Comparison of ENCODE assay signal across 8 mouse cellular contexts in genomic region chr11:73235990-73236701, GRCm38 (mm10). TPM values are rescaled to one million over a fixed set of nuclear protein-coding genes. Genes with fewer than 3 reads are reported as not detected.
DNase-seq lines count a peak whose midpoint lies in the region; ATAC-seq and TF ChIP-seq lines count a peak whose summit lies in the region.

No protein-coding gene starts in this region.

- DNase-seq in forebrain, embryonic 14.5 days (ENCODE audit: low spot score): peak; percentile 33
- DNase-seq in forebrain, postnatal 0 days: no peak
- DNase-seq in embryo, embryonic 10.5 days (ENCODE audit: low spot score): peak; percentile 5
- no peak for DNase-seq in layer of hippocampus, adult 2 months (ENCODE audit: low spot score in 2 of 2)
- DNase-seq in frontal cortex, postnatal 25 days (ENCODE audit: low spot score in 2 of 2): no peak
- DNase-seq in spleen, postnatal 10 days (ENCODE audit: low spot score in 2 of 2): no peak

- no peak for TF ChIP-seq CTCF in forebrain, postnatal 0 days (IDR thresholded peaks at IDR 0.05; ENCODE audit: low read depth)
- no peak for TF ChIP-seq CTCF in layer of hippocampus, adult 2 months (conservative IDR thresholded peaks at IDR 0.05)

- no peaks in the 10 kb centered on the region for H3K27me3 ChIP-seq in forebrain, embryonic 14.5 days (replicated peaks; ENCODE audit: control insufficient read depth, insufficient read depth, low read length)
- H3K27me3 ChIP-seq in forebrain, postnatal 0 days (ENCODE audit: insufficient read depth, low read length): no peaks in the 10 kb centered on the region
- H3K27me3 ChIP-seq in heart, embryonic 15.5 days: no peaks in the 10 kb centered on the region
- H3K27me3 ChIP-seq in limb, embryonic 13.5 days: no peaks in the 10 kb centered on the region

- H3K9ac ChIP-seq in forebrain, embryonic 14.5 days (ENCODE audit: low read length): no peak overlapping the region
- H3K9ac ChIP-seq in forebrain, postnatal 0 days: no peak overlapping the region
- H3K9ac ChIP-seq in heart, embryonic 15.5 days: no peak overlapping the region
- H3K9ac ChIP-seq in limb, embryonic 13.5 days: 0 out of 2 replicates have a peak overlapping the region, but pooled peaks have one; percentile 4

- no peak overlapping the region for H3K27ac ChIP-seq in forebrain, embryonic 14.5 days (ENCODE audit: low read depth, low read length)
- no peak overlapping the region for H3K27ac ChIP-seq in forebrain, postnatal 0 days (ENCODE audit: low read depth, low read length)
- H3K27ac ChIP-seq in heart, embryonic 15.5 days: peak overlapping the region; percentile 66
- peak overlapping the region; percentile 79 for H3K27ac ChIP-seq in limb, embryonic 13.5 days
- H3K27ac ChIP-seq in layer of hippocampus, adult 2 months: no peak overlapping the region

- no peak overlapping the region for H3K4me3 ChIP-seq in forebrain, embryonic 14.5 days (ENCODE audit: low read depth, low read length)
- no peak overlapping the region for H3K4me3 ChIP-seq in forebrain, postnatal 0 days (ENCODE audit: low read depth, low read length)
- H3K4me3 ChIP-seq in heart, embryonic 15.5 days: no peak overlapping the region
- no peak overlapping the region for H3K4me3 ChIP-seq in limb, embryonic 13.5 days
- no peak overlapping the region for H3K4me3 ChIP-seq in layer of hippocampus, adult 2 months

- WGBS in forebrain, embryonic 14.5 days: 37% methylated on average over 5 of the region's 5 CpGs
- WGBS in forebrain, postnatal 0 days: 33% methylated on average over 5 of the region's 5 CpGs
- WGBS in heart, embryonic 15.5 days: 21% methylated on average over 5 of the region's 5 CpGs
- 21% methylated on average over 5 of the region's 5 CpGs for WGBS in limb, embryonic 13.5 days

- no peaks in the 10 kb centered on the region for H3K36me3 ChIP-seq in forebrain, embryonic 14.5 days (ENCODE audit: control insufficient read depth, insufficient read depth, low read length)
- no peaks in the 10 kb centered on the region for H3K36me3 ChIP-seq in forebrain, postnatal 0 days (ENCODE audit: insufficient read depth)
- H3K36me3 ChIP-seq in heart, embryonic 15.5 days: no peaks in the 10 kb centered on the region
- no peaks in the 10 kb centered on the region for H3K36me3 ChIP-seq in limb, embryonic 13.5 days

- no peak overlapping the region for H3K4me2 ChIP-seq in forebrain, embryonic 14.5 days (ENCODE audit: low read length)
- no peak overlapping the region for H3K4me2 ChIP-seq in forebrain, postnatal 0 days (ENCODE audit: low read depth)
- H3K4me2 ChIP-seq in heart, embryonic 15.5 days: no peak overlapping the region
- H3K4me2 ChIP-seq in limb, embryonic 13.5 days (replicated peaks): peak overlapping the region; percentile 17; the same call in 1 of the 2 replicates

- H3K4me1 ChIP-seq in forebrain, embryonic 14.5 days (ENCODE audit: control insufficient read depth, insufficient read depth, low read length): no peaks in the 10 kb centered on the region
- H3K4me1 ChIP-seq in forebrain, postnatal 0 days (ENCODE audit: insufficient read depth): no peaks in the 10 kb centered on the region
- 0 out of 2 replicates have a peak, but pooled peaks cover 7% of the 10 kb centered on the region for H3K4me1 ChIP-seq in heart, embryonic 15.5 days (replicated peaks)
- H3K4me1 ChIP-seq in limb, embryonic 13.5 days: peaks cover 29% of the 10 kb centered on the region

- no peaks in the 10 kb centered on the region for H3K9me3 ChIP-seq in forebrain, embryonic 14.5 days (replicated peaks; ENCODE audit: control insufficient read depth, low read length)
- H3K9me3 ChIP-seq in forebrain, postnatal 0 days (ENCODE audit: low read length): no peaks in the 10 kb centered on the region
- no peaks in the 10 kb centered on the region for H3K9me3 ChIP-seq in heart, embryonic 15.5 days (replicated peaks)
- H3K9me3 ChIP-seq in limb, embryonic 13.5 days: no peaks in the 10 kb centered on the region

- no peak for ATAC-seq in forebrain, embryonic 14.5 days
- ATAC-seq in forebrain, postnatal 0 days: no peak
- peak; percentile 47 for ATAC-seq in heart, embryonic 15.5 days (replicated peaks; ENCODE audit: insufficient number of reproducible peaks, insufficient read depth, low FRiP score, low read depth)
- ATAC-seq in limb, embryonic 13.5 days (ENCODE audit: low FRiP score, low read depth): peak; percentile 89

RNA-seq across cellular contexts. Expression of gene Trpv1, which starts 2.1 kb away (rescaled TPM):
- polyA plus RNA-seq in forebrain, embryonic 14.5 days (2014; fragmentation: Nextera tagmentation; extraction: Ambion mirVana): 0.09 TPM in 1 of 2 replicates, not detected in the other
- 0.38 TPM in 2 replicates for total RNA-seq in forebrain, postnatal 0 days (2014; rRNA removed)
- 0.22 and 0.38 TPM in 2 replicates for polyA plus RNA-seq in forebrain, postnatal 0 days (2015; fragmentation: Nextera tagmentation; extraction: Ambion mirVana)
- 0.06 and 0.11 TPM in 2 replicates for polyA plus RNA-seq in heart, embryonic 15.5 days (2015; fragmentation: Nextera tagmentation; extraction: Ambion mirVana)
- polyA plus RNA-seq in limb, embryonic 13.5 days (2015; fragmentation: Nextera tagmentation; extraction: Ambion mirVana): 0.05 and 0.17 TPM in 2 replicates
- total RNA-seq in layer of hippocampus, adult 2 months (2021): not detected

RNA-seq across cellular contexts. Expression of gene Trpv3, which starts 31.0 kb away (rescaled TPM):
- polyA plus RNA-seq in forebrain, embryonic 14.5 days (2014; fragmentation: Nextera tagmentation; extraction: Ambion mirVana): 0.14 TPM in 1 of 2 replicates, not detected in the other
- 0.29 and 0.31 TPM in 2 replicates for total RNA-seq in forebrain, postnatal 0 days (2014; rRNA removed)
- polyA plus RNA-seq in forebrain, postnatal 0 days (2015; fragmentation: Nextera tagmentation; extraction: Ambion mirVana): 0.05 and 0.13 TPM in 2 replicates
- polyA plus RNA-seq in heart, embryonic 15.5 days (2015; fragmentation: Nextera tagmentation; extraction: Ambion mirVana): 0.11 TPM in 2 replicates
- 0.09 and 0.14 TPM in 2 replicates for polyA plus RNA-seq in limb, embryonic 13.5 days (2015; fragmentation: Nextera tagmentation; extraction: Ambion mirVana)
- under 1 TPM; 0.54 to 0.59 TPM for total RNA-seq in layer of hippocampus, adult 2 months (2021)

RNA-seq across cellular contexts. Expression of gene Shpk, which starts 36.9 kb away (rescaled TPM):
- polyA plus RNA-seq in forebrain, embryonic 14.5 days (2014; fragmentation: Nextera tagmentation; extraction: Ambion mirVana): 1.1 and 1.5 TPM in 2 replicates
- total RNA-seq in forebrain, postnatal 0 days (2014; rRNA removed): 0.85 and 1.8 TPM in 2 replicates
- 1.5 and 2.2 TPM in 2 replicates for polyA plus RNA-seq in forebrain, postnatal 0 days (2015; fragmentation: Nextera tagmentation; extraction: Ambion mirVana)
- polyA plus RNA-seq in heart, embryonic 15.5 days (2015; fragmentation: Nextera tagmentation; extraction: Ambion mirVana): 0.76 and 1.1 TPM in 2 replicates
- polyA plus RNA-seq in limb, embryonic 13.5 days (2015; fragmentation: Nextera tagmentation; extraction: Ambion mirVana): 1.9 and 2.6 TPM in 2 replicates
- 1 to 10 TPM; 3.1 to 3.2 TPM for total RNA-seq in layer of hippocampus, adult 2 months (2021)

RNA-seq across cellular contexts. Expression of gene Ctns, which starts 37.3 kb away (rescaled TPM):
- 17.6 and 19.7 TPM in 2 replicates for polyA plus RNA-seq in forebrain, embryonic 14.5 days (2014; fragmentation: Nextera tagmentation; extraction: Ambion mirVana)
- total RNA-seq in forebrain, postnatal 0 days (2014; rRNA removed): 15.3 and 17.0 TPM in 2 replicates
- polyA plus RNA-seq in forebrain, postnatal 0 days (2015; fragmentation: Nextera tagmentation; extraction: Ambion mirVana): 9.6 and 12.7 TPM in 2 replicates
- polyA plus RNA-seq in heart, embryonic 15.5 days (2015; fragmentation: Nextera tagmentation; extraction: Ambion mirVana): 12.5 and 13.2 TPM in 2 replicates
- polyA plus RNA-seq in limb, embryonic 13.5 days (2015; fragmentation: Nextera tagmentation; extraction: Ambion mirVana): 26.0 and 26.3 TPM in 2 replicates
- total RNA-seq in layer of hippocampus, adult 2 months (2021): 10 to 100 TPM; 20.1 to 23.2 TPM

RNA-seq across cellular contexts. Expression of gene Tax1bp3, which starts 59.3 kb away (rescaled TPM):
- polyA plus RNA-seq in forebrain, embryonic 14.5 days (2014; fragmentation: Nextera tagmentation; extraction: Ambion mirVana): 193 and 203 TPM in 2 replicates
- total RNA-seq in forebrain, postnatal 0 days (2014; rRNA removed): 52.2 and 59.5 TPM in 2 replicates
- polyA plus RNA-seq in forebrain, postnatal 0 days (2015; fragmentation: Nextera tagmentation; extraction: Ambion mirVana): 122 and 137 TPM in 2 replicates
- polyA plus RNA-seq in heart, embryonic 15.5 days (2015; fragmentation: Nextera tagmentation; extraction: Ambion mirVana): 222 and 231 TPM in 2 replicates
- polyA plus RNA-seq in limb, embryonic 13.5 days (2015; fragmentation: Nextera tagmentation; extraction: Ambion mirVana): 244 and 248 TPM in 2 replicates
- 1 to 10 TPM; 9.2 TPM for total RNA-seq in layer of hippocampus, adult 2 months (2021)

Comparison
In these comparisons a context has a peak if more than half of its experiments do, and no peak if none do; other contexts are left out.
1. DNase-seq: peak in forebrain, embryonic 14.5 days (single experiment) and embryo, embryonic 10.5 days (single experiment); none in forebrain, postnatal 0 days (single experiment), layer of hippocampus, adult 2 months (0 of 2), frontal cortex, postnatal 25 days (0 of 2) and spleen, postnatal 10 days (0 of 2).
2. ATAC-seq: peak in heart, embryonic 15.5 days (single experiment) and limb, embryonic 13.5 days (single experiment); none in forebrain, embryonic 14.5 days (single experiment) and forebrain, postnatal 0 days (single experiment).
3. H3K27ac ChIP-seq: peak in heart, embryonic 15.5 days (single experiment) and limb, embryonic 13.5 days (single experiment); none in forebrain, embryonic 14.5 days (single experiment), forebrain, postnatal 0 days (single experiment) and layer of hippocampus, adult 2 months (single experiment).